Mouse (Mus musculus): Measurements from ENCODE around the gene Uspl1.

- no peak for TF ChIP-seq CTCF (IDR thresholded peaks at IDR 0.05; ENCODE audit: low read depth)
- TF ChIP-seq EP300 (IDR thresholded peaks at IDR 0.05; ENCODE audit: low read depth), result no peak
These were observed 15.3 kb upstream of the Uspl1 start for GRCm38 (mm10) chr5:149168816-149169215.

All from liver, postnatal 0 days (tissue).